Mouse (Mus musculus): ENCODE measurements around the gene Irak1bp1.

DNA sequence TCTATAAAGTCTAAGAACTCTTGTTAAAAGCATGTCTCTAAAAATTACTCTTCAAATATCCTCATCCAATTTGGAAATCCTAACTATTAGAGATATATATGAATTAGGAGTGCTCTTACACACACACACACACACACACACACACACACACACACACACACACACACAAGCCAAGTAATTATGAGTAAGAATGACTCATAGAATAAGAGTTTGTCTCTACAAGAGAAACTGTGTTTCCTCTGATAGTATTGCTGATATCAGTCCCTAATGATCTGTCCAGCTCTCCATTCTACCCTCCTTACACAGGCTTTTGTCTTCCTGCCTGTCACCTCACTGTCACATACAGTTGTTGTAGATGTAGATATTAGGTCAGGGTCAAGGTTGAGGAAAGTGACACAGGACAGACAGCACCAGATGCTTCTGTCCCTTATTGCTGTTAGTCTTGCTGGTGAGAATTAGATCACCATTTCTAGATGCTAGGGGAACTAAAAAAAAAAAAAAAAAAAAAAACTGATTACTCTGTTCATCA is 14.0 kb upstream of the Irak1bp1 start:
- TF ChIP-seq CTCF (IDR thresholded peaks at IDR 0.05; ENCODE audit: borderline replicate concordance, insufficient read depth, low read depth, low read length) (no peak), POLR2A (IDR thresholded peaks at IDR 0.05; ENCODE audit: borderline replicate concordance, insufficient read depth, low read length) (no peak)

All from cerebellum, adult 2 months (tissue).